Mouse (Mus musculus) right cerebral cortex, adult 2 months (tissue): ENCODE measurements around the gene Arhgap17.

Experiments used
- DNase-seq, 2 experiments: peaks; one replicate each; pipeline ENCODE4 v3.0.0; 2021 to 2022; ENCODE audit warnings: low spot score in 2 of 2

Gene Arhgap17

DNA sequence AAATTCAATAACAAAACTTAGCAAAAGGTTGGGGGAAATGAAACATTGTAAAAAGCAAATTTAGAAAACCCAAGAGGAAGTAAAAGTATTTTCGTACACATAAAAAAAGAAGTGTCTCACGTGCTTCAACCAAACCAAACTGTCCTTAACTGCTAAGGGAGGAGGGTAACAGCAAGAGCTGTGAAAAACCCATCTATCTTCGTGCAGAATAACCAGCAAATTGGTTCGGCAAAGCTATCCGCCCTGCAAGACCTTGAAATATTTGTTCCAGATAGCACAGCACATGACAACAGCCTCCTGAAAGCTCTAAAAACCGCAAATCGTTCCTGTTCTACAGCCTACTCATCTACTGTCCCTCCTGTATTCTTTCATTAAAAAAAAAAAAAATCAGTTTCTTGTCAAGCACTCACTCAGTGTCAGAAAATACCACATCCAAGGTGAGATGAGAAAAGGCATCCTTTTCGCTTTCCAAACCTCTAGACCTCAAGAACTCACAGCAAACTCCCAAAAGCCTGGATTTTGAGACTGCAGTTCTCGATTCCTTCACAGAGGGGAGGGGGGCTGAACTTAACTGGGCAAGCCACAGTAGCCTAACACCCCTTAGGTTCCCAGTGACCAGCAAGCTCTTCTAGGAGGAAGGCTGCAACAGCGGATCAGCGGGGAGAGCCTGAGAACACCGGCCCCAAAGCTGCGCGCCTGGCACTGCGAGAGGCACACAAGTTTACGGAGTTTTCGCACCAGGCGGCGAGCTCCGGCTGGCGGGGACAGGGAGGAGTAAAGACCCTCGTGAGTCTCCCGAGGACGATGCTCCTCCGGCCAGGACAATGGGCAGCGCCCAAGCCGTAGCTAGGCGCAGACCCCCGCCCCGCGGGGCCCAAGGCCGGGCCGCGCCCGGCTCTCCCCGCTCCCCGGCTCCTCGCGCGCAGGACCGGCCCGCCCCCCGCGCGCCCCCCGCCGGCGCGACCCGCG lies 653 bp downstream of the Arhgap17 start:
- peak; percentile 39 to 51 for DNase-seq

DNA sequence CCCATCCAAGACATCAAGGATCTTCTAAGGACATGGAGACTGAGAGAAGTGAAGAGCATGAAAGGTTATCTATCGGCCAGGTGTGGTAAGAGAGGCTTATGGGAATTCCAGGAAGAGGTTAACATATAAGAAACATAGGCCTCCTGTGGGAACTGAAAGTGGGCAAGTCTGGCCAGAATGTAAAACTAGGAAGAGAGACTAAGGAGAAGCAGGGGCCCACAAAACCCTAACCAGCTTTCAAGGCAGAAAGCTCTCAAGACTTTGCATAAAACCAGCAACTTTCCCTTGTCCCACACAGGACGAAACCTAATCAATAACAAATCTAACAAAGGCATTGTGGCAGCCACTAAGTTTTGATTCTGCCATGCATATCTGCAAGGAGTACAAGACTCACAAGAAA lies 1.5 kb downstream of the Arhgap17 start:
- DNase-seq = no peak

DNA sequence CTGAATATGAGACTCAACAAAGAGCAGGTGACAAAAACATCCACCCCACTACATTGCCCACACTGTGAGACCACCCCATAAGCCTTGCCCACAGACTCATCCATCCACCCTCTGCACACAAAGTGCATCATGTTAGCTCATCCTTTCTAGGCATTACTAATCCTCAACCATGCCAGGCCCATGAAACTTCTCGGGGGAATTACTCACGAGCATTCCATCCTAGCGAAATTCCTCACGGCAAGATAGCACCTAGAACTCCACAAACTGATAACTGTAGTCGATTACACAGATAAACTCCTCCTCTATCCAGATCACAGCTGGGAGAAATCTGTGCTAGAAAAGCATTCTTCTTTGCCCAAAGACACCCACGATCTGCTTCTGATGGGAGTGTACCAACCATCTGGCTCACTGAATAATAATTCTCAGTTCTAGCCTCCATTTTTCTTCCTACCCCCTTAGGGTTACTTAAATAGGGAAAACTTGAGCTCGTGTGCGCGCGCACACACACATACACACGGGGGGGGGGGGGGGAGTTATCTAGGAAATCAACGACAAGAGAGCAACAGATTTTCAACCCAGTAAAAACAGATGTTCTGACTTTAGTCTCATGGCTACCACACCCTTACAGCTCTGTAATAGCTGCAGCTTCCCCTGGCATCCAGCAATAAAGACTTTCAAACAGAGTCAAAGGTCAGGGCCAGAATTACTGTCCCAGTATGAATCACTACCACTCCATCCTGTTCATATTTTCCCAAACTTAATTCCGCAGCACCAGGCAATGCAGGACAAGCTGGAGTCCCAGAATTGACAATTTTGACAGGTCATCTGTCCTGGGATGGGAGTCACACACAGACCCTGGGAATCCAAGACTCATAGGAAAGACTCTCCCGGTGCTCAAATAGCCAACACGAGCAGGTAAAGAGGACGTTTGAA lies 2.2 kb downstream of the Arhgap17 start:
- peak; percentile 43 to 48 for DNase-seq

DNA sequence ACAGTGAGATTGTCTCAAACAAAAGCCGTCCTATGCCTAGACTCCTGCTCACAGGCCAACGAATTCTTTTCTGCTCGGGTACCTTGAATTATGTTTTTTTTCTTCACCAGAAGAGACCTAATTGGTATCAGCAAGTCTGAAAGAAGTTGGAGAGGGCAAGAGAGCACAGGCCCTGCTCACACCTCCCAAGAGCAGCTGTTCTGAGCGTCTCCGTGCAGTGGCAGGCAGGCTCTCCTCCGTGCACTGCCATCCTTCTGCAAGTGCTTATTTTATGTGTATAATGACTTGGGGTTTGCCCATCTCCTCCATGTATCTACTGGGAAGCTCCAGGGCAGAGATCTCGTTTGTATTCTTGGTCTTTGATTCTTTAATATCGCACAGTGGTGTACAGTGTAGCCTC lies 2.9 kb downstream of the Arhgap17 start:
- DNase-seq = no peak

DNA sequence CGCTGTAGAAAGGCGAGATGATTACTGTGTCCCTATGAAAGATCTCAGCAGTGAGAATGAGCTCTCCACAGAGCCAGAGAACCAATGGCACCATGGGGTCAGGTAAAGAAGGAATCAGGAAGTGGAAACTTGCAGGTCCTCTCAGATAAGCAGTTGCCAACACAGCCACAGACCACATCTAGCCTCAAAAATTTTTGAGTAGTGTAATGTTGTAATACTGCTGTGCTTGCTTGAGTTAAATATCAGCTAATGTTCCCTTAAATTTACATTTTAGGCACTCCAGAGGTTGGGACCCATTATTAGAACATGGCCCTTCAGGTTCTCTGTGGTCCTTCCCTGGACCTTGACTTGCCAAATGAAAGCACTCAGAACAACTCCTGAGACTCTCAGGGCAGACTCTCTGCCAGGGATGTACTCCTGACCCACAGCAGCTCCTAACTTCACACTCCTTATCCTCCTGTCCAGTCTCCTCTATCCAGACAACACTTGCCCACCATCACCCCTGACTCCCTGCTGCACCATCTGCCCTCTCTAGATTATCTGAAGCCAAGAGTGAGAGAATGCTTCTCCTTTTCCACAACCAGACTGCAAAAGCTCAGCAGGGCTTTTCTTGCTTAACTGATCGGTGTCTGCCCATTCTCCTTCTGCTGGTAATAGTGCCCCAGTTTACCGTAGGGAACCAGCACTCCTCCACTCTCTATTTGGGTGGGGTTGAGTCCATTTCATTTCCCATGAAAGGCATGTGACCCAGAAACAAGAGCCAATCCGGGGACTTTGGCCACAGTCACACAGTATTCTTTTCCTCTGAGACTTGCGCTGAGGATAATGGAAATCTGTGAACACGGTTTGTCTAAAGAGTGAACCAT lies 3.6 kb downstream of the Arhgap17 start:
- no peak for DNase-seq

DNA sequence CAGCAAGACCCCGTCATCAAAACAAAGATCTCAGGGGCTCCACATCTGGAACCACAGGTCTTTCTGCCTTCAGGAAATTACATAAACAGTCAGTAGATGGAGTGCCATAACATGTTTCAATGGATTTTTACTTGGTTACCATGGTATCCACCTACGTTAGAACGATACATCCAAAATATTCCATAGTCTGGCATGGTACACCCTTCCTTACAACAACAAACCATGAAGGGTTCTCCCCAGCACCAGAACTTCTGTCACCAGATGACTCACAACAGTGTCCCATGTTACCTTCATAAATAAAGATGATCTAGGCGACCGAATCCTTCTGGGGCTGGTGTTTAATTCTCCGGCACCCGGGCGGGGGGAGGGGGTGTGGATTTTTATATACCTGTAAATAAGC lies 5.7 kb downstream of the Arhgap17 start:
- DNase-seq = peak; percentile 30 to 47

DNA sequence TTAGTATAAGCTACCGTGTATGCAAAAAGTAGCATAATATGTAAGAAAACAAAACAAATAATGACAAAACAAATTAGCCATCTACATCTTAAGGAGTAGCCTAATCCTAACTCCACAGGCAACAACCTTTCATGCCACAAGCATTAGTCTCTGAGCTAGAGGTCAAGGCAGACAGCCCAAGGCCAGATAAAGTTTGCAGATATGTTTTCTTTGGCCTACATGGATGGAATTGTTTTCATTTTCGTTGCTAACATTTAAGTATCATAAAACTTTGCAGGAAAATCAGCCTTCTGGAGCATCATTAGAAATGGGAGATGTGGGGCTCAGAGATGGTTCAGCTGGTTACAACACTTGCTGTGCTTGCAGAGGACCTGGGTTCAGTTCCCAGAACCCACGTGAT lies 6.9 kb downstream of the Arhgap17 start:
- DNase-seq = no peak

DNA sequence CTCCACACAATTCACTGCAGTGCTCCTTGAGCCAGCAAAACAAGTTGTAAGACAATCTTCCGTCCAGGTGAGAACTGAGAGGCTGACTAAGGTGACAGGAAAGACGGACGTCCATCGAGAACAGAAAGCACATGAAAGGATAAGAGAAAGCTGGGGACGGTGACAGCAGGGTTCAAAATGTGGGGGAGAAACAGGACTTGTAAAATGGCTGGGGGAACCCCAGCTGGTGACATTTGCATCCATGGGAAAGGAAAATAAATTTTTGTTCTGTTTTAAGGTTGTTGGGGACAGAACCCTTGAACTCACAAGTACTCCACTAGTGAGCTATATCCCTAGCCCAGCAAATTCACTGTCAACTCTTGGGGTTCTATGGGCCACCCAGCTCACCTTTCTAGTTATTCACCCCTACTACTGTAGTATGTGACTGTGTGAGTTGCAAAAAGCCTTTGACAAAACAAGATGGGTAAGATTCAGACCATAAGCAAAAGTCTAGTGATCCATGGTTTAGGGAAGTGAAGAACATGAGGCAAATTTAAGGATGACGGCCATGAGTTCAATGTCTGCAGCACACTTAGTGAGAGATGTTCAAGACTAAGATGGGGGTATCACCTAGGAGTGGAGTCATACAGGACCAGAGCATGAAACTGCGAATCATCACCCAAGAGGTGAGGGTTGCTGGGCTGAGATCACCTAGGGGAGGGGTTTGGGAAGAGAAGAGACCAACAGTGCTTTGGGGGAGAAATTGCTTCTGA lies 8.3 kb downstream of the Arhgap17 start:
- DNase-seq = no peak

DNA sequence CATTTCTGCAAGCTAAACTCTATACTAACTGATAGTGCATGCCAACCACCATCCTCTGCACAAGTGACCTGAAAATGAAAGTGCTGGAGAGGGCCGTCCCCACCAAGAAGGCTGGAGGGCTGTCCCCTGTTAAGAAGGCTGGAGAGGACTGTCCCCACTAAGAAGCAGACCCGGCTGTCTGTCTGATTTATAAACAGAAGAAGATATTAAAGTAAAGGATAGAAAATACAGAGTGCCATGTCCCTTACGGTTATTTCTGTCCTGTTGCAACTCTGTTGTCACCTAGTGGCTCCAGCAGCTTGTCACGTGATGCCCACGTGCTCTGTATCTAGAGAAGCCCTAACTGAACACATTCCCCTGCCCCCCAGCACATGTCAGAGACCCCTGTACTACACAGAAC lies 9.5 kb downstream of the Arhgap17 start:
- no peak for DNase-seq

DNA sequence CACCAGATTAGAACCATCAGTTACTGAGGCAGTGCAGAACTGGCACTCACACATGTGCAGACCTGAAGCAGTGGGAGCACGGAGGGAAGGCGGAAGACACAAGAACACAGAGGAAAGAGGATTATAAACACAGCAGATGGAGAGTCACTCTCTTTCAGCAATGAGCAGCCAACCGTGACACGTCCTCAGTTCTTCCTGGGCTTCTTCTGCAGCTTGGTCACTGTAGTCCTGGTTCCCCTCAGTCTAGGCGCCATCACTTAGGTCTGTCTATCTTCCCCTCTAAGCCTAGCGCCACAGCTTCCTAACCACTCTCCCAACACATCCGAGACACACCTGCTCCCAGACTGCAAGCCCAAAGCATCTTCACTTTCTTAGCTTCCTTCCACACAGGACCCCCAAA lies 10.6 kb downstream of the Arhgap17 start:
- no peak for DNase-seq

DNA sequence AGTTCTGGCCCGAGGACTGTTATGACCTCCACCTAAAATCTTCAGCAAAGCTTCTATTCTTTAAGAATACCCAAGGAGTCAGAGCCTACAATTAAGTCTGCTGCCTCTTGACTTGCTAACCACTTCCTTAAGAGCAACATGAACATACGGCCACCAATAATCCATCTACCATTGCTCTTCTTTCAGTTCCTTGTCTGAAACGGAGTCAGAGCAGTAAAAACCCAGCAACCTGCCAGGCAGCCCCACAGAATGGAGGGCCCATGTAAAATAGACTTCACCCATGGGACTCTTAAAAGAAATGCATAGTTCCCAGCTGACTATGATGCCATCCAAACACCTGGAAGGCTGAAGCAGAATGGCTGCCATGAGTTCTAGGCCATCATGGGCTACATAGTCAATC lies 13.6 kb downstream of the Arhgap17 start:
- no peak for DNase-seq

DNA sequence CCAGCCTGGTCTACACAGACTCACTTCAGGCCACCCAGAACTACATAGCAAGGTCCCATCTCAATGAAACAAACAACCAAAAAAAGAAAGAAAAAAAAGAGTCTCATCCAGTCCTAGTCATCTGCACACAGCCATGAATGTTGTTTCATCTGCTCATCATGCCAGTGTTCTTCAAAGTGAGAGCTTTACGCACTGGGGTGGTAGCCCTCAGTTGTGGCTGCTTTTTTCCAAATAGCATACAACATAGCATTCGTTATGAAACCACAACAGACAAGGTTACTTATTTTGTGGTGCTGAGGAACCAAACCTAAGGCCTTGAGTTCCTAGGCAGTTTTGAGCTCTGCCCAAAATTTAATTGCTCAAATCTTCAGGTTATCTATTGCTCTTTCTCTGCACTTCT lies 14.9 kb downstream of the Arhgap17 start:
- DNase-seq = no peak

DNA sequence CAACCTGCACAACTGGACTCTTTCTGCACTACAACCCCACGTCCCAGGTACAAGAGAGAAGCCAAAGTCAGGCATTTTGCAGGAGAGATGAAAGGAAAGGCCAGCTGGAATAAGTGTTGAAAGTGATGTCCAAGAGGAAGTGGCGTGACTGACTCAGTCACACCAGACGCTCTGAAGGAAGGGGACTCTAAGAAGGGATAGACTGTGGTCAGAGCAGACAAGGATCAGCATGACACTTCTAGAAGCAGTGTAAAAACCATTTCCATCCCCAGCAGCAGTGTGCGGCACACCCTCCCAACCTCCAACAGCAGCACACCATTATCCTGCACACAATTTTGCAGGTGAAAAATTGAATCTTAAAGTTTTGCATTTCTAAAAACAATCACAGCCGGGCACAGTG lies 15.3 kb downstream of the Arhgap17 start:
- DNase-seq = no peak

DNA sequence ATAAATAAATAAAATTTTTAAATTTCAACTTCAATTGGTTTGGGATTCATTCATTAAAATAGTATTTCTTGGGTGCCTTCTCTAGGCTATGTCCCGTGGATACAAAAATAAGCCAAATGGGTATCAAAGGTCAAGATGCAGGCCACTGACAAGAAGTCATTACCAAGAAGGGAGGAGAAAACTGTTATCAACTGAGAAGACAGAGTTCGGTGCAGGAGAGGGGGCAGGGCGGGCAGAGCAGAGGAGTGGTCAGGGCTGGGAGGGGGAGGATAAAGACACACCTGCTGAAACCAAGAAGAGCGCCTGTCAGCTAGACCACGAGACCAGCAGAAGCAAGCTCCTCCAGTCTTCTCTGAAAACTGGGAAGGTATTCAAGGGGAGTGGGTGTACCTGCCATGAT lies 15.8 kb downstream of the Arhgap17 start:
- DNase-seq = no peak

DNA sequence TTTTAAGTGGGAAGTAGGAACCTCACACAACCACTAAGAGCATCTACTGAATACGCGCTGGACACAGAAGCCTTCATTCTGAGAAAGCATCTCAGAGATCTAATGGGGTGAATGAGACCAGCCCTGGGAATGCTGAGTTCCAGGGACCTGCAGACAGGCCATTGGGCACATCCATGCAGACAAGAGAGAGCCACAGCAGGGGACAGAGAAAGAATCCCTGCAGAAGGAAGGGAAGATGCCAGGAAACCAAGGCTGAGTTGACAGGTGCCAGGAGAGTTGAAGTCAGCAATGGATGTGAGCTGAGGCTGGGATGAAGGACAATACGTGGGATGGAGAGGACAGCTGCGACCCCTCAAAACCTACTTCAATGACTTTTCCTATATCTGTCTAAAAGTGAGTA lies 16.6 kb downstream of the Arhgap17 start:
- DNase-seq = no peak

DNA sequence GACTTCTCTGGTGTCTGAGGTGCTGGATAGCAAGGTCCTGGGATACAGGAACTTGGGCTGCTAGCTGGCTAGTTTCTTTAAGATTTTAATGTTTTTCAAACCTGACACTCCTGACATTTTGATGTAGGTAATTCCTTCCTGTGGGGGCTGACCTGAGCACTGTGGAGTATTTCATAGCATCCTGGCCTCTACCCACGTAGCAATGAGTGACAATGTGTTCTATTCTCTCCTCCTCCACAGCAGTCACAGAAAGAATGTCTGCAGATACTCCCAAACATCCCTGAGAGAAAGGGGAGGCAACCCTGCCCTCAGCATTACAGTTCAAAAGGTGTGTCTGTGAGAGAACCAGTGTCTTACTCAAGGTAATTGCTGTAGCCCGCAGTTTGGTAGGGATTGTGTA lies 19.5 kb downstream of the Arhgap17 start:
- DNase-seq = no peak

DNA sequence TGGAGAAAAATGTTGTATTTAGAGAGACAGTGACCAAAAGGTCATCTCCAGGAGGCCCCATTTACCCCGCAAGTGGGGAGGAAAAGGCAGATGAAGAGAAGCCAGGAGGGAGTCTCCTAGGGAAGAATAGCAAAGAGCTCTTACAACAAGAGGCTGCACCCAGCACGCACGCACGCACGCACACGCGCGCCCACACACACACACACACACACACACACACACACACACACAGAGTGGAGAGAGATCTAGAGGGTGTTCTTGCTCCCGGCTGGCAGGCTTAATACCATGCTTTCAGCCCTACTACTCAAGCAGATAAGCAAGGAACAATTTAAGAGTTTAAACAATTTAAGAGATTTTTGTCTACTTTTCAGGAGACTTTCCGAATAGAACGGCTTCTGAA lies 19.9 kb downstream of the Arhgap17 start:
- no peak for DNase-seq

DNA sequence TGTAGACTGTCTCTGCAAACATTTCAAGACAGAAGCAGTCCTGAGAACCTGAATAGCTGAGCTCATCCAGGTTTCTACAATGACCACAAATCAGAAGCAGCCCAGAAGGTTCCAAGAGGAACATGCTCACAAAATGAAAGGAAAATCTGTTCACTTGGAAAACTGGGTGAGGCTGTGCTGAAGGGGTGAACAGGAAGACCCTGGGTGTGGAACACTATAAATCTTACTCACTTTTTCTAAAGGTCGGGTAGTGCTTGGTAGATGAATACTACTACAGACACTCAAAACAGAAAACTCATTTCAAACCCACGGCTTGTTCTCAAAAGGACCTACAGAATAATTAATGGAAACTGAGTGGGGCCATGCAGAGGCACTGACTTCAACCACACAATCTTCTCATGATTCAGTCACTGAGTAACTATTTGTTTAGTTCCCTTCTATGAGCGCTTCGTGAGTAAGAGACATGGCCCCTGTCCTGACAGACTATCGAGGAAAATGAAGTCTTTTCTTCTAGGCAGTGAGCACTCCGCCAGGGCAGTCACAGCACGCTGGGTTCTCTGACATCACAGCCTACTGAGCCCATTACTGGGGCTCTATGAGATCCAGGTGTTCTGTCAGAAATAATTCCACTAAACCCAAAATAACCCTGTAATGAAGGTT lies 23.0 kb downstream of the Arhgap17 start:
- no peak for DNase-seq

DNA sequence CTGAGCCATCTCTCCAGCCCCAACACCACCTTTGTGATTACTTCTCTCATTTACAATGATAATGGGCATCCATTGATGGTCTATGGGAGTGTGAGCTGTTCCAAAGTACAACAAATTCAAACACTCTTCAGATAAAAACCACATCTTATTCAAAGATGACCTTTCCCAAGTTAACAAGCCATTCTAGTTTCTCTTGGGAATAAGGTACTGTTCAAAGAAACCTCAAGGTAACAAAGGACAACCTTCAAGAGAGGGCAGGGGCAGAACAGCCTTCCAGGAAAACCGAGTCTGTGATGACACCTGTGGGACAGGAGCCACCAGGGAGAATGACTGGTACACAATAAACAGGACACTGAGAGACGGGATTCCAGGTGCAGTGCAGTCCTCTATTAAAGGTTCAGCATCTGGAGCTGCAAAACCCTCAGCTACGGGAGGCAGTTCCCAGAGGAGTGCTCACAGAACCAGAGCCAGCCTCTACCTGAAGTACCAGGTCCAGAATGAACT lies 24.6 kb downstream of the Arhgap17 start:
- DNase-seq = no peak

DNA sequence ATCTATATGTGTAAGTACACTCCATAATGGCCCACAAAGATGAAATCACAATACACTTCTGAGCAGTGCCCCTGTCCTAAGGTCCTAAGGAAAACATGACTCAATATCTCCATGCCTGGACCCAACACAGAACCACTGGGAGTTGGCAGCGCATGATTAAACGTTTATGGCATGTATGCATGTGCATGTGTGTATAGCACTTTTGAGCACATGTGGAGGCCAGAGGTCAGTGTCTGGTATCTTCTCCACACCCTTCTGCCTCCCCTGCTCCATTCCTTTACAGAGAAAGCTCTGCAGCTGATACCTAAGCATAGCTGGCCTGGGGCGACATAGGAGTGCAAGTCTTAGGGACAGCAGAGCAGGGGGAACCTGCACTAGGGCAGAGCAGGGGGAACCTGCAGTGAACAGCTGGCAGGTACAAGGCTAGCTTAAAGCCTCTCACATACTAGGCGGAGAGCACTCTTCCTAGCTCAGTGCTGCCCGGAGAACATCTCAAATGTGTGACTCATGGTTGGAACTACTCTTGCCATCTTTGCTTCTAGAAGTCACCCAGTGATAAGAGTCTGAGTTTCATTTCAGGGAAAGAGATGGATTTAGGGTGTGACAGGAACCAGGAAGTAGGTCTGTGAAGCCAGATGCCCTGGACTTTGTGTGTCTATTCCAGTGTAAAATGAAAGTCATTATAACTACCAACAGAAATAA lies 25.5 kb downstream of the Arhgap17 start:
- no peak for DNase-seq
